Mouse (Mus musculus): ENCODE data around the gene Eid1. TPM values are rescaled to one million over a fixed set of nuclear protein-coding genes. Genes with fewer than 3 reads are reported as not detected.

Eid1 gene
- polyA plus RNA-seq, 1 experiment from 2014 or later = 196 TPM

GRCm38 (mm10) chr2:125661156-125661555, 11.7 kb upstream of the Eid1 start:
- Histone ChIP-seq H3K9ac (replicated peaks; ENCODE audit: low read depth, low read length) (0 out of 2 replicates have a peak overlapping the region, but pooled peaks have one; percentile 25), H3K4me2 (replicated peaks; ENCODE audit: low read depth, low read length) (peak overlapping the region; percentile 49), H3K9me3 (ENCODE audit: control insufficient read depth, low read depth, low read length) (no peaks in the 10 kb centered on the region), H3K4me3 (ENCODE audit: low read depth, low read length) (no peak overlapping the region), H3K27me3 (ENCODE audit: control insufficient read depth, insufficient read depth, low read length) (no peaks in the 10 kb centered on the region), H3K4me1 (ENCODE audit: control insufficient read depth, insufficient read depth, low read length) (no peaks in the 10 kb centered on the region), H3K36me3 (ENCODE audit: control insufficient read depth, insufficient read depth, low read length) (no peaks in the 10 kb centered on the region), H3K27ac (ENCODE audit: low read length) (no peak overlapping the region)
- 37% methylated on average over 4 of the region's 4 CpGs for WGBS
- ATAC-seq (ENCODE audit: insufficient number of reproducible peaks, insufficient read depth, low FRiP score, low read depth) = no peak

- no peak overlapping the region for H3K4me3 ChIP-seq (ENCODE audit: low read depth, low read length)
- no peak overlapping the region for H3K9ac ChIP-seq (replicated peaks; ENCODE audit: low read depth, low read length)
- no peaks in the 10 kb centered on the region for H3K9me3 ChIP-seq (ENCODE audit: control insufficient read depth, low read depth, low read length)
- ATAC-seq (ENCODE audit: insufficient number of reproducible peaks, insufficient read depth, low FRiP score, low read depth) = no peak
- 86% methylated on average over 3 of the region's 3 CpGs for WGBS
- no peaks in the 10 kb centered on the region for H3K36me3 ChIP-seq (ENCODE audit: control insufficient read depth, insufficient read depth, low read length)
- no peak overlapping the region for H3K4me2 ChIP-seq (replicated peaks; ENCODE audit: low read depth, low read length)
- no peaks in the 10 kb centered on the region for H3K27me3 ChIP-seq (ENCODE audit: control insufficient read depth, insufficient read depth, low read length)
- H3K4me1 ChIP-seq (ENCODE audit: control insufficient read depth, insufficient read depth, low read length) = no peaks in the 10 kb centered on the region
- no peak overlapping the region for H3K27ac ChIP-seq (ENCODE audit: low read length)
These were observed 10.4 kb upstream of the Eid1 start for GRCm38 (mm10) chr2:125662517-125662916.

GRCm38 (mm10) chr2:125665213-125665612, 7.7 kb upstream of the Eid1 start:
- ATAC-seq (ENCODE audit: insufficient number of reproducible peaks, insufficient read depth, low FRiP score, low read depth) = no peak
- H3K4me3 ChIP-seq (ENCODE audit: low read depth, low read length) = no peak overlapping the region
- H3K4me2 ChIP-seq (replicated peaks; ENCODE audit: low read depth, low read length) = no peak overlapping the region
- no peaks in the 10 kb centered on the region for H3K4me1 ChIP-seq (ENCODE audit: control insufficient read depth, insufficient read depth, low read length)
- H3K27ac ChIP-seq (ENCODE audit: low read length) = no peak overlapping the region
- H3K9ac ChIP-seq (replicated peaks; ENCODE audit: low read depth, low read length) = no peak overlapping the region
- no peaks in the 10 kb centered on the region for H3K36me3 ChIP-seq (ENCODE audit: control insufficient read depth, insufficient read depth, low read length)
- no peaks in the 10 kb centered on the region for H3K27me3 ChIP-seq (ENCODE audit: control insufficient read depth, insufficient read depth, low read length)
- 79% methylated on average over 5 of the region's 5 CpGs for WGBS
- no peaks in the 10 kb centered on the region for H3K9me3 ChIP-seq (ENCODE audit: control insufficient read depth, low read depth, low read length)

GRCm38 (mm10) chr2:125665909-125666308, 7.0 kb upstream of the Eid1 start:
- Histone ChIP-seq H3K4me3 (ENCODE audit: low read depth, low read length) (no peak overlapping the region), H3K4me2 (replicated peaks; ENCODE audit: low read depth, low read length) (no peak overlapping the region), H3K4me1 (ENCODE audit: control insufficient read depth, insufficient read depth, low read length) (no peaks in the 10 kb centered on the region), H3K27me3 (ENCODE audit: control insufficient read depth, insufficient read depth, low read length) (no peaks in the 10 kb centered on the region), H3K27ac (ENCODE audit: low read length) (no peak overlapping the region), H3K9me3 (ENCODE audit: control insufficient read depth, low read depth, low read length) (no peaks in the 10 kb centered on the region), H3K36me3 (ENCODE audit: control insufficient read depth, insufficient read depth, low read length) (no peaks in the 10 kb centered on the region), H3K9ac (replicated peaks; ENCODE audit: low read depth, low read length) (no peak overlapping the region)
- 88% methylated on average over 4 of the region's 4 CpGs for WGBS
- peak; percentile 71; the same call in 1 of the 2 replicates for ATAC-seq (ENCODE audit: insufficient number of reproducible peaks, insufficient read depth, low FRiP score, low read depth)

- ATAC-seq (ENCODE audit: insufficient number of reproducible peaks, insufficient read depth, low FRiP score, low read depth) = no peak
- Histone ChIP-seq H3K4me2 (replicated peaks; ENCODE audit: low read depth, low read length) (no peak overlapping the region), H3K36me3 (ENCODE audit: control insufficient read depth, insufficient read depth, low read length) (no peaks in the 10 kb centered on the region), H3K27me3 (ENCODE audit: control insufficient read depth, insufficient read depth, low read length) (no peaks in the 10 kb centered on the region), H3K9ac (replicated peaks; ENCODE audit: low read depth, low read length) (no peak overlapping the region), H3K27ac (ENCODE audit: low read length) (no peak overlapping the region), H3K4me1 (ENCODE audit: control insufficient read depth, insufficient read depth, low read length) (no peaks in the 10 kb centered on the region), H3K9me3 (ENCODE audit: control insufficient read depth, low read depth, low read length) (no peaks in the 10 kb centered on the region), H3K4me3 (ENCODE audit: low read depth, low read length) (no peak overlapping the region)
- WGBS = 79% methylated on average over 4 of the region's 4 CpGs
These were observed 6.2 kb upstream of the Eid1 start for GRCm38 (mm10) chr2:125666668-125667067.

GRCm38 (mm10) chr2:125667184-125667583, 5.7 kb upstream of the Eid1 start:
- Histone ChIP-seq H3K9me3 (ENCODE audit: control insufficient read depth, low read depth, low read length) (no peaks in the 10 kb centered on the region), H3K4me3 (ENCODE audit: low read depth, low read length) (no peak overlapping the region), H3K36me3 (ENCODE audit: control insufficient read depth, insufficient read depth, low read length) (no peaks in the 10 kb centered on the region), H3K9ac (replicated peaks; ENCODE audit: low read depth, low read length) (no peak overlapping the region), H3K27me3 (ENCODE audit: control insufficient read depth, insufficient read depth, low read length) (no peaks in the 10 kb centered on the region), H3K4me1 (ENCODE audit: control insufficient read depth, insufficient read depth, low read length) (no peaks in the 10 kb centered on the region), H3K27ac (ENCODE audit: low read length) (no peak overlapping the region), H3K4me2 (replicated peaks; ENCODE audit: low read depth, low read length) (no peak overlapping the region)
- 44% methylated on average over 5 of the region's 5 CpGs for WGBS
- peak; percentile 28; the same call in 1 of the 2 replicates for ATAC-seq (ENCODE audit: insufficient number of reproducible peaks, insufficient read depth, low FRiP score, low read depth)

- WGBS = 85% methylated on average over 7 of the region's 7 CpGs
- H3K9me3 ChIP-seq (ENCODE audit: control insufficient read depth, low read depth, low read length) = no peaks in the 10 kb centered on the region
- ATAC-seq (ENCODE audit: insufficient number of reproducible peaks, insufficient read depth, low FRiP score, low read depth) = no peak
- no peak overlapping the region for H3K9ac ChIP-seq (replicated peaks; ENCODE audit: low read depth, low read length)
- no peaks in the 10 kb centered on the region for H3K4me1 ChIP-seq (ENCODE audit: control insufficient read depth, insufficient read depth, low read length)
- H3K36me3 ChIP-seq (ENCODE audit: control insufficient read depth, insufficient read depth, low read length) = no peaks in the 10 kb centered on the region
- no peak overlapping the region for H3K27ac ChIP-seq (ENCODE audit: low read length)
- H3K4me3 ChIP-seq (ENCODE audit: low read depth, low read length) = no peak overlapping the region
- H3K4me2 ChIP-seq (replicated peaks; ENCODE audit: low read depth, low read length) = no peak overlapping the region
- H3K27me3 ChIP-seq (ENCODE audit: control insufficient read depth, insufficient read depth, low read length) = no peaks in the 10 kb centered on the region
These were observed 5.2 kb upstream of the Eid1 start for GRCm38 (mm10) chr2:125667721-125668120.

- no peaks in the 10 kb centered on the region; the same call in 1 of the 2 replicates for H3K4me1 ChIP-seq (ENCODE audit: control insufficient read depth, insufficient read depth, low read length)
- H3K9me3 ChIP-seq (ENCODE audit: control insufficient read depth, low read depth, low read length) = no peaks in the 10 kb centered on the region
- no peak overlapping the region for H3K9ac ChIP-seq (replicated peaks; ENCODE audit: low read depth, low read length)
- no peak overlapping the region for H3K4me2 ChIP-seq (replicated peaks; ENCODE audit: low read depth, low read length)
- H3K27ac ChIP-seq (ENCODE audit: low read length) = no peak overlapping the region
- no peaks in the 10 kb centered on the region for H3K36me3 ChIP-seq (ENCODE audit: control insufficient read depth, insufficient read depth, low read length)
- no peaks in the 10 kb centered on the region for H3K27me3 ChIP-seq (ENCODE audit: control insufficient read depth, insufficient read depth, low read length)
- WGBS = 43% methylated on average over 1 of the region's 1 CpGs
- no peak overlapping the region for H3K4me3 ChIP-seq (ENCODE audit: low read depth, low read length)
- ATAC-seq (ENCODE audit: insufficient number of reproducible peaks, insufficient read depth, low FRiP score, low read depth) = no peak
These were observed 2.0 kb upstream of the Eid1 start for GRCm38 (mm10) chr2:125670846-125671245.

GRCm38 (mm10) chr2:125672568-125672956, 333 bp upstream of the Eid1 start:
- Histone ChIP-seq H3K4me3 (ENCODE audit: low read depth, low read length) (peak overlapping the region; percentile 90), H3K27ac (ENCODE audit: low read length) (peak overlapping the region; percentile 90), H3K9ac (replicated peaks; ENCODE audit: low read depth, low read length) (peak overlapping the region; percentile 88; the same call in 1 of the 2 replicates), H3K27me3 (ENCODE audit: control insufficient read depth, insufficient read depth, low read length) (no peaks in the 10 kb centered on the region), H3K4me1 (ENCODE audit: control insufficient read depth, insufficient read depth, low read length) (no peaks in the 10 kb centered on the region; the same call in 1 of the 2 replicates), H3K36me3 (ENCODE audit: control insufficient read depth, insufficient read depth, low read length) (no peaks in the 10 kb centered on the region), H3K9me3 (ENCODE audit: control insufficient read depth, low read depth, low read length) (no peaks in the 10 kb centered on the region), H3K4me2 (replicated peaks; ENCODE audit: low read depth, low read length) (peak overlapping the region; percentile 50)
- no peak; the same call in 1 of the 2 replicates for ATAC-seq (ENCODE audit: insufficient number of reproducible peaks, insufficient read depth, low FRiP score, low read depth)
- 11% methylated on average over 14 of the region's 20 CpGs for WGBS
